Mouse (Mus musculus): ENCODE measurements around the gene 0610030E20Rik.

The 0610030E20Rik gene

DNA sequence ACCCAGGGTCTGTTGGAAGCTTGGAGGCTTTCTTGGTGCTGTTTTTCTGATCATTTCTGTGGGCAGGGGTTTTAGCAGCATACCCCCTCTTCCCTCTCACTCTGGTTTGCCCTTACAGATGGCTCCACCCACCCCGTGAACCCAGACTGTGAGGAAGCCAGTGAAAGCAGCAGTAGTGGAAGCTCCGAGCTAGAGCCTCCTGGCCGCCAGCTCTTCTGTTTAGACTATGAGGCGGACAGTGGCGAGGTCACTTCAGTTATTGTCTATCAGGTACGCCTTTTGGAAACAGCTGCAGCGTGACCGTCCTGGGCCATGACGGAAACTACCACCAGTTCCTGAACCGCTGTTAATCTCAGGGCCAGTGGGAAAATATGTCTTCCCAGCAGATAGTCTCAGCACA is 1.3 kb downstream of the 0610030E20Rik start:
- no peak for DNase-seq (ENCODE audit: low spot score in 2 of 2)

DNA sequence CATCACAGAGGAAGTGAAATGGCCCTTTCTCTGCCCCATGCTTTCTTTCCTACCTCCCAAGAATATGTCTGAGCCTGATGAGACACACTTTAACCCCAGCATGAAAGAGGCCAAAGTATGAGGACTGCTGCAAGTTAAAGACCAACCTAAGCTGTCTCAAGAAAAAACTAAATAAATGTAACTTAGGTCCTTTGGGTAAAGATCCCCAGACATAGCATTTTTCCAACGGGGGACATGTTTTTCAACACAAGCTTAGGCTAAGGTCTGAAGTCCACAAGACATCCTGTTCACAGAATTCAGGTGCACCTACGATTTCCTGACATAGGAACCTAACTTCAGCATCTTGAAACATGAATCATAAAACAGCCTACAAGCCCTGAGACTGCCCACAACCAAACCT is 3.1 kb downstream of the 0610030E20Rik start:
- no peak for DNase-seq (ENCODE audit: low spot score in 2 of 2)

DNA sequence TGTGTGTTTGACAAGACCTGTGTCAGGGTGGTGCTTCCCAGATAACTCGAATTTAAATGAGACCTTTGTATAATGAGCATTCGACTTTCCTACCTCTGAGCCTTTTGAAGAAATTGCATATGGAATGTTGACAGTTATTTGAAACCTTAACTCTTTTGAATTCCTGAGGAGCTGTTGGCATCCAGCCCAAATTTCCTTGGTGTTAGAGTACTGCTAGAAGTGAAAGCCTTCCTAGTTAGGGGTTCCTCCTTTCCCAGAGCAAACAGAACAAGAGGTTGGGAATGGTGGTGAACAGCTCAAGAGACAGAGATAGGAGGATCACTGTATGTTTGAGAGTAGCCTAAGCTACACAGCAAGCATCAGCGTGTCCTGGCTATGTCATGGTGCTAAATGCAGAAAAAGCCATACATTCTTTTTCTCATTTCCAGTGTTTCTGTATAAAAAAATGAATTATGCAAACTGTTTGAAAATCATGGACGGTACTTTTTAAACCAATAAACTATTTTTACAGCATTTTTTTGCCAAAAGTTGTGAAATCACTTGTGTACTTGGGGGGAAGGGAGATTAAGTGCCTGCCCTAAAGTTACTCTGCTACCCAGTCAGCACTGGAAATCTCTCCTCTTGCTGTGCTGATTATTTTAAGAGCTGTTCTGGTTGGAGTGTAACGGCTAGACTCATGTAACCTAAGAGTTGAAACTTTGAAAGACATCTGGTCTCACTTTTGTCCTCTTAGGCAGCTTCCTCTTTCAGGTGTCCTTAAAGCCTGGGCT is 5.7 kb downstream of the 0610030E20Rik start:
- DNase-seq (ENCODE audit: low spot score in 2 of 2) = no peak

DNA sequence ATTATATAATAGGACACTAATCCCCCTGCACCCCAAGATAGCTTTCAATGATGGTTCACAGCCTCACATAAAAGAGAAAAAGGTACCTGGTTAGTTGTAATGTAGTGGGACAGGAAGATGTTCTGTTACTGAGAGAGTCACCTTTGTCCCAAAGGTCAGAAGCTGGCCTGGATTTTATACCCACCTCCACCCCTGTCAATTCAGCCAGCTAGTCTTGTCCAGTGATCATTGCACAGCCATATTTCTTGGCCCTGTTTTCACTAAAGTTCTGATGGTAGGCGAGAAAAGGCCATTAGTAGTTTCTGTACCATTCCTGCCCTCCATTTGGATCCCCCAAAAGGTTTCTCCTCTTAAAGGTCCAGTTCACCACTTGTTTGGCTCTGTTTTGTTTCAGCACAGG is 6.9 kb downstream of the 0610030E20Rik start:
- DNase-seq (ENCODE audit: low spot score in 2 of 2) = no peak

DNA sequence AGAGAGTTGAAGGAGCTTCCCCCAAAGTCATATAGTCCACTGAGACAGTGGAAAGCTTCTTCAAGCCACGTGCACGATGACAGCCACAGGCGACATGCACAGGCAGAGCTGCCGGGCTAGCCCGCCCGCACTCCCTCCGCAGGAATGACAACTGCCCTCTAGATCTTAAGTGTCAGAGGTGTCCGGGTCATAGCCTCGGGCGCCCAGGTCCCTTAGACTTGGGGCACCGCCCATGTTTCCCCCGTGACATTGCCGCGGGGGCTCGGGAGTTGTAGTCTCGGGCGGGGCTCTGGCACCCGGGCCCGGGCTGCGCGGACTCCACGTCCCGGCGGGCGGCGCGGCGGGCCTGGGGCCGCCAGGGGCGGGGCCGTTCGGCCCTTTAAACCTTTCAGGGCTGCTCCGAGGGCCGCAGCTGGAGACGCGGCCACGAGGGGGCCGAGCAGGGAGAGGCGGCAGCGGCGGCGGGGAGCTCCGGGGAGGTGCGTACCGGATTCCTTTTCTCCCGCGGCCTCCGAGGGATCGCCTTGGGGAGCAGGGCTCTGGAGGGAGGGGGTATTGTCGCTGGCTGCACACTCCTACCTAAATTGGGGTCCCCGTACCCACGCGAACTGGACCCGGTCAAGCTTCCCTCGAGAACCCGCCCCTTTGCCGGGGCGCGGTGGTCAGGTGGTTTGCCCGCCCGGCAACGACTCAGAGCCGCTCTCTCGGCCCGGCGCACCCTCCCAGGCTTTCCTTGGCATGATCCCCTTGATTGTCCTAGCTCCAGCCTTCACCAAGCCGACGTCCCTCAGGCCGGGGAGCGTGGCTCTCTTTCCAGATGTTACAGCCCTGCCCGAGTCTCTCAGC is 8.2 kb downstream of the 0610030E20Rik start, which contains the start of gene Tmem150a:
Gene Tmem150a (plus strand): TSS at position 382 of the 846 bp plus-strand sequence.
- peak; percentile 17 to 35 for DNase-seq (ENCODE audit: low spot score in 2 of 2)

DNA sequence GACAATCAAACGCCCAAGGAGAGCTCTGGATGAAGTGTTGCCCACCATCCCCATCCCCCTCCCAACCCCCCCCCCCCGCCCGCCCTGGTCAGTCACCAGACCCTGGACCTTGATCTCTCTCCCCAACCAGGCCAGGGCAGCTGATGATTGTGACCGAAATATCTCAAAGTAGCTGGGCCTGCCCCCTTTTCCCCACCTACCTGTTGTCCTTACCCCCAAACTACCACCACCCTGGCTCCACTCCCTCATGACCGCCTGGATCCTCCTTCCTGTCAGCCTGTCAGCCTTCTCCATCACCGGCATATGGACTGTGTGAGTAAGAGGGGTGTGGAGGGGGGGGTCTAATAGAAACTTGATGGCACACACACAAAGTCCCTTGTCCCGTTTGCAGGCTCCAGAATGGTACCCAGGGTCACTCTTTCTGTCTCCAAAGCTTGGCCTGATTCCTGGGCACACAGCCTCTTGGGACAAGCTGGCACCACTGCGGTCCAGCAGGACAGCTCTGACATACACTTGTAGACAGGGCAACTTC is 8.9 kb downstream of the 0610030E20Rik start:
- DNase-seq (ENCODE audit: low spot score in 2 of 2) = no peak

DNA sequence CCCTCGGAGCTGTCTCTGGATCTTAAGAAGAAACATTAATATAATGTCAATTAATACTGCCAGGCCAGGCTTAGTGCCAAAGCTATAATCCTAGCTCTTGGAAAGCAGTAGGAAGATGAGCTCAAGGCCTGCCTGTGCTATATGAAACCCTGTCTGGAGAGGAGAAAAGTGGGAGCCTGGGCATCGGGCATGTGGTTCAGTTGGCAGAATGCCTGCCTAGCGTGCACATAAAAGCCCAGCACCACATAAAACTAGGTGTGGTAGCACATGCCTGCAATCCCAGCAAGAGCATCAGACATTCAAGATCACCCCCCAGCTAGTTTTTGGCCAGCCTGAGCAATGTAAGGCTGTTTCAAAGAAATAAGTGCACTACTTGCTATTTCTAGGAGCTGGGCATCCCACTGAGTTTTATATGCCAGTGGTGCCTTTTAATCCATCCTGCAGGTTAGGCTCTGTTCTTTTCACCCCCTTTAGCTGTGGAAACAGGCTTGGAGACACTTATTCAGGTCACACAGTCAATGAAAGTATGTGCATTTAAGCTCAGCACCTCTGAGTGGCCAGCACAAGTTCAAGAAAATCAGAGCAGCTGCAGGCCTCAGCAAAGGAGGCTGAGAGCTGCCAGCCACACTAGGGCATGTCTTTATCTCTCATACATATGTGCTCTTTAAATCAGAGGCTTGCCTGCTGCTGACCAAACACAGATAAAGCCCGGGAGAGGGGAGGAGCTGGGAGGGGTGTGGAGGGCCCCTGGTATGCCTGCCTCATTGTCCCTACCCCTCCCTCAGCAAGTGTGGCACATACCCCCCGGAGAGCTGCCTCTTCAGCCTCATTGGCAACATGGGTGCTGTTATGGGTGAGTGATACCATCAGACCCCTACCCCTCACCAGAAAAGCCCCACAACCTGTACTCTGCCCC is 10.3 kb downstream of the 0610030E20Rik start:
- no peak for DNase-seq (ENCODE audit: low spot score in 2 of 2)

DNA sequence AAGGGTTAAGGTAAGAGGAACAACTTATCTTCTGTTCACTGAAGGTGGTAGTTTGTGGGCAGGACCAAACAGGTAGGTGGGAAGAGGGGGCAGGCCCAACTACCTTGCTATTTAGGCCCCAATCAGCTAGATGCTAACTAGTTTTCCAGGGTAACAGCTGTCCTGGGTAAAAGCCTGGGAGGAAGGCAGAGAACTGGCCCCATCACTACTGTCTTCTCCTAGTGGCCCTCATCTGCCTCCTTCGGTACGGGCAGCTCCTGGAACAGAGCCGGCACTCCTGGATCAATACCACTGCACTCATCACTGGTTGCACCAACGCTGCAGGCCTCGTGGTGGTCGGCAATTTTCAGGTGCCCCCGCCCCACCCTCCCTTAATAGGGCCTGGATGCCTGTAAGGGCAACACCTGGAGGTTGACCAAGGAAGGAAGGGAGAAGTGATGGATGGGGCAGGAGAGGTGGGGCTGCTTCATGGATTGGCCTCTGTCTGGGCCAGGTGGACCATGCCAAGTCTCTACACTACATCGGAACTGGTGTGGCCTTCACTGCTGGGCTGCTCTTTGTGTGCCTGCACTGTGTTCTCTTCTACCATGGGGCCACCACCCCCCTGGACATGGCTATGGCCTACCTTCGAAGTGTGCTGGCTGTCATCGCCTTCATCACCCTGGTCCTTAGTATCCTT is 11.1 kb downstream of the 0610030E20Rik start:
- no peak for DNase-seq (ENCODE audit: low spot score in 2 of 2)

DNA sequence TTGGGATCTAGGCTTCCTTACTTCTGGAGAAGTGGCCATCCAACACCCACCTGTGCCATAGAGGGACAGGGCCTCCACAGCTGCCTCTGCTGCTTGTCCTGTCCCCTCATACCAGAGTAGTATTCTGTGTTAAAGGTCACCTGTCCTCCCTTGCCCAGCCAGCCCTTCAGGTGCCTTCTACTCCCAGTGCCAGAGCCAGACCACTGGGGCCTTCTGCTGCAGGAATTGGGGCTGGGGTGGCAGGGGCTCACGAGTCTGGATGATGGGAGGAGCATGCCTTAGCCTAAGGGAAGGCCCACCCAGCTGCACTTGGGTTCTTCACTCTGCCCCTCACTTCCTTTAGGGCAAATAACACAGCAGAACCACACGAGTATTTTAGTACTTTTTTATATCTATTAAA is 12.2 kb downstream of the 0610030E20Rik start:
- no peak for DNase-seq (ENCODE audit: low spot score in 2 of 2)

DNA sequence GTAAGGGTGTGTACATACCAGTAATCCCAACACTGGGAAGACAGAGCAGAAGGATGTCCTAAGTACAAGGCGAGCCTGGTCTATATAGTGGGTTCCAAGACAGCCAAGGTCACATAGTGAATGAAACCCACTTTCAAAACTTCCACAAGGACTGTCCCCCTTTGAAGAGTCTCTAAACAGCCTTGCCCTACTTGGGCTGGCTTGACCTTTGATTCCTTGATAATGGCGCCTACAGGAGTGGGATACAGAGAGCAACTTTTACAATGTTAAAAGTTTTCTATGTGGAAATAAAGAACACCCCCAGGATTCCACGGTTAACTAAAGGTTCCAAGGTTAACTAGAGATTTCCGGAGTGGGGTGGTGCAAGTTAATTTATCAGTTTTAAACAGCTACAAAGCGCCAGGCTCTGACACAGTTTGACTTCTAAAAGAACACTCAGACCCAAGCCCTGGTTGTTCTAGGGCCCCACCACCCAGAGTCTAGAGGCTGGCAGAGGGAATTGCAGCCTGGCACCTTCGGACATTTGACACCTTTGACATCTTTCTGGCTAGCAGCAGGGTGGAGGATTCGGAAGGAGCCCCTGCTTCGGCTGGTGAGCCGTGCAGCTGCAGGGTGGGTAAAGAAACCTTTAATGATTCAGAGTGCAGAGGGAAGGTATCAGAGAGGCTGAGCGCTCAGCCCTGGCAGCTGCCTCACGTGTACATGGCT is 12.9 kb downstream of the 0610030E20Rik start:
- DNase-seq (ENCODE audit: low spot score in 2 of 2) = no peak

DNA sequence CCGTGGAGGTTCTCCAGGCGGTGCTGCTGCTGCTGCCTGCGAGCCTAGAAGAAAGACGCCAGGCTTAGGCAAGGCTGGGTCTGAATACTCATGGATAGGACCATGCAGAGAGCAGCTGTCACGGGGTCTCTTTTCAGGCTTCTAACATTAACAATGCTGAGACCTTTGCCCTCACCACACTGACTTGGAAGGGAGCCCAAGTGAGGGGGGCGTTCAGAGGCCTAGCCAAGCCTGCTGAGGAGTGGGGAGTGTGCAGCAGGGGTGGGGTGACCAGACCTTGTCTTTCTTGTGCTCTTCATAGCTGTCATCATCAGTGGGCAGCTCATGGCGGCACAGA is 13.4 kb downstream of the 0610030E20Rik start:
- no peak for DNase-seq (ENCODE audit: low spot score in 2 of 2)

DNA sequence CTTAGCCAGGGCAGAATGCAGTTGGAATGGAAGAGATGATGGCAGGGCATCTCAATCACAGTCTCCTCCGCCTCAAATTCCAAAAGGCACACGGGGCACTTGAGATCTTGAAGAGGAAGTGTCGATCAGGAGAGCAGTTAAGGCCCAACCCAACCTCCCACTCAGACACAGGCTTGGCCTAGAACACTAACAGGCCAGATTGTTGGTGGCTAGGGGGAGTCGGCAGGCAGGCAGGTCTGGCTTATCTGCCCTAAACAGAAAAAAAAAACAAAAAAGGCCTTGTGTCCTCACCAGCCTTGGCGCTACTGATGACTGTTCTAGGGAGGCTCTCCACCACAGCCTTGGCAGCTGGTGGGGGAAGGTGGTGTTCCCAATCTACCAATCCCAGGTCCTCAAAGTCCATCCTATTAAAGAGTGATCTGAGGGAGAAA is 14.0 kb downstream of the 0610030E20Rik start:
- no peak for DNase-seq (ENCODE audit: low spot score in 2 of 2)

DNA sequence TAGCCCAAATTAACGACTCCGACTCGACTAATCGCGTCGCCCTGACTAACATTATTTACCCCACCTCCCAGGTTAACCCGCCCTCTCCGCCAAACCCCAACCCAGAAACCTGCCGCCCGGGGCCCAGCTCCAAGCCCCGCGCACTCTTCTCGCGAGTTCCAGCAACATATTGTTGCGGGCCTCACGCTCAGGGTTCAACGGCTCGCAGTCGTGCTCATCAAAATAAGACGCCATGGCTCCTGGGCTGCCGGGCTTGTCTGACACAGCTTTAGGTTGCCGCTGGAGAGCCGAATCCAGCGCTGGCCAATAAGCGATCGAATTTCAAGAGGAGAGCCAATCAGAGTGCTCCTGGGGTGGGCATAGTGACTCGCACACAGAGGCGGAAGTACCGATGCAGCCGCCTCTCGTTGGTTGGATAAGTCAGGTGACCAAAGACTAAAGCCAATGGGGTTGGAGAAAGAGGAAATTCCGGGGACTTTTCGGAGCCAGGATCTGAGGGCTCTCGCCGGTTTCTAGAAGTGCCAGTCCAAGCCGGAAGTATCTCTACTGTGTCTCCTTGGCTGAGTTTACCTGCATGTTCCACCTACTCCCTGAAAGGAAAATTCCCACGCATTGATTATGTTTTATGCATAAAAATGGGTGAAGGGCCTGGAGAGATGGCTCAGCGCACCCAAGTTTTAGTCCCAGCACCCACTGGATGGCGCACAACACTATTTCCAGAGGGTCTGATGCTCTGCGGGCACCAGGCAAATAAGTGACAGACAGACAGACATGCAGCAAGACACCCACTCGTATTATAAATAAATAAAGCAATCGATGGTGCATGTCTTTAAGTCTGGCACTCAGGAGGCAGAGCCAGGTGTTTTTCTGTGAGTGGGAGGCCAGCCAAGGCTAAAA is 15.3 kb downstream of the 0610030E20Rik start:
- DNase-seq (ENCODE audit: low spot score in 2 of 2) = peak; percentile 92 to 94

DNA sequence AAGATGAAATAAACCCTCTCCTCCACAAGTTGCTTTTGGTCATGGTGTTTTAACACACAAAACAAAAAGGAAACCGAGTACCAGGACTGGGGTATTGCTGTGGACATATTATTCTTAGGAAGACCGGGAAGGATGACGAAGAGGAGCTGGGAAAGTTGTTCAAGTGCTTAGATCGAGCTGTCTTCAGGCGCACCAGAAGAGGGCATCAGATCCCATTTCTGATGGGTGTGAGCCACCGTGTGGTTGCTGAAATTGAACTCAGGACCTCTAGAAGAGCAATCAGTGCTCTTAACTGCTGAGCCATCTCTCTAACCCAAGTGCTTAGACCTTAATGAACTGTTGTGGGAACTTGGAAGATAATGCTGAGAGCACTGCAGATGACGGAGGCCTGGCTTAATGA is 16.9 kb downstream of the 0610030E20Rik start:
- no peak for DNase-seq (ENCODE audit: low spot score in 2 of 2)

DNA sequence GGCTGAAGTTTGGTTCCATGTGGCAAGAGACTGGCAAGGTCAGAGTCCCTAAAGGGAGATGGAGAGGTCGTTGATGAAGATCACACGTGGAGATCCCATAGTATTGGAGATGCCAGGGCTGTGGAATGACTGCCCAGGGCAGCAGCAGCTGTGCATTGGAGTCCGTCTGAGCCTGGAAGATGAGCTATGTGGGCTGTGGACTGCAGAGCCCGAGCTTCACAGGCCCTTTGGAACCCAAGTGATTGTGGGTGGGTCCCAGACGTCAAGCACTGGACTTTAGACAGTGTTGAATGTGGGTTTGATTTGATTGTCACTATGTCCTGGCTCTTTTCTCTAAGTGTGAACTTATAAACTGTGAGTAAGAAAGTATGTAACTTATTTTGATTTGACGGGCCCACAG is 17.9 kb downstream of the 0610030E20Rik start:
- no peak for DNase-seq (ENCODE audit: low spot score in 2 of 2)

DNA sequence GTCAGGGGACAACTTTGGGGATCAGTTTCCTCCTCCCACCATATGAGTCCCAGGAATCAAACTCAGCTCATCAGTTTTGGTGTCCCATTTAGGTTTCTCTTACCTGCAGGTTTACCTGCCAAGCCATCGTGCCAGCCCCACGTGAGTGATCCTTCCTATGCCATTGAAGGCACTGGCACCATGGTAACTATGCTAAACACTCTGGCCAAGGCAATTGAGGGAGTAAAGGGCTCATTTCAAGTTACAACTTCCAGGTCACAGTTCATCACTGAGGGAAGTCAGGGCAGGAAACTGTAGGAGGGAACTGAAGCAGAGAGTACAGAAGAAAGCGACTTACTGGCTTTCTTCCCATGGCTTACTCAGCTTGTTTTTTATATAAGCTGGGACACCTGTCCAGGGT is 19.2 kb downstream of the 0610030E20Rik start:
- no peak for DNase-seq (ENCODE audit: low spot score in 2 of 2)

DNA sequence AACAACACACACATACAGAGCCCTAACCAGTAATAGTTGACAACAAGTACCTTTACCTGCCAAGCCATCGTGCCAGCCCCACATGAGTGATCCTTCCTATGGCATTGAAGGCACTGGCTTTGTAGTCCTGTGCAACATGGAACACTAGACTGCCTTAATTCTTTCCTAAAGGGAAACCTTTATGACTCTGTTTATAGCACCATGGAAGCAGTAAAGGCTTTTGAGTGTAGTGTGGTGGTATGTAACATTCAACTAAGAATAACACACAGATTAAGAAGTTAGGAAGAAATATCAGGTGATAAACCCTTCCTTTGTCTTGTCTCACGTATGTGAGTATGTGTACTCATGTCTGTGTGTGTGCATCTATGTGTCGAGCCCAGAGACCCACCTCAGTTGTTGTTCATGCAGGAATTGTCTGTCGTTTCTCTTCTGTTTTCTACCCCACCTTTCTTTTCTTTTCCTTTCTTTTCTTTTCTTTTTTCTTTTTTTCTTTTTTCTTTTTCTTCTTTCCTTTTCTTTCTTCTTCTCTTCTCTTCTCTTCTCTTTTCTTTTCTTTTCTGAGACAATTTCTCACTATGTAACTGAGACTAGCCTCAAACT is 19.8 kb downstream of the 0610030E20Rik start, which contains the start of gene Rnf181:
Gene Rnf181 (minus strand): TSS at position 113 of the 600 bp plus-strand sequence.
- no peak for DNase-seq (ENCODE audit: low spot score in 2 of 2)

DNA sequence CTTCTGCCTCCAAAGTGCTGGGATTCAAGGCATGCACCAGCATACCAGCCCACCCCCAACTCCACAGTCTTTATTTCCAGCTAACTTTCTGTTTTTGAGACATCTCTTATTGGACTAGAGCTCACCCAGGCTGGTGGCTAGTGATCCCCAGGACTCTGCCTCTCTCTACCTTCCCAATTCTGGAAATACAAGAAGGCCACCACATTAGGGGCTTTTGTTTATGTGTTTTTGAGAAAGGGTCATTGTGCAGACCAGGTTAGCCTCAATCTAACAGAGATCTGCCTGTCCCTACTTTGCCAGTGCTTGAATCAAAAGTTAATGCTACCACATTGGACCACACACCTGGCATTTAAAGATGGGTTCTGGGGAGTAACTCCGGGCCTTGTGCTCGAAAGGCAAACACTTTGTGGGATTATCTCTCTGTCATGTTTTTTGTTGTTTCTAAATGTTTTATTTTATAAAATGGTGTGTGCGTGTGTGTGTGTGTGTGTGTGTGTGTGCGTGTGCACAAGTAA is 20.4 kb downstream of the 0610030E20Rik start:
- DNase-seq (ENCODE audit: low spot score in 2 of 2) = no peak

DNA sequence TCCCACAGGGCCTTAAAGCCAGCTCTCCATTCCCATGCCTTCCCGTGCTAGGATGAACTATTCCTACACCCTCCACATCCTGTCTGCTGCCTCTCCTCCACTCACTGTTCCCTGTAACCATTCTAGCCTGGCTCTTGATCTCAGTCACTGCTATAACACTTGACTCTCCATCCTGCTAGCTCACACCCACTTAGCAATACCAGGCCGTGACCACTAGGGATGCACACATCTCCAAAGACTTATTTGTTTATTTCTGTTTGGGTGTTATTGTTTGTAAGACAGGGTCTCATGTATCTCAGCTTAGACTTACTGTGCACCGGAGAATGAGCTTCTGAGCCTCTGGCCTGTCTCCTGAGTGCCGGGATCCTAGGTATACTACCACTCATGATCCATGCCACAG is 22.4 kb downstream of the 0610030E20Rik start:
- no peak for DNase-seq (ENCODE audit: low spot score in 2 of 2)

All from thymus, postnatal 10 days (tissue).